Mouse (Mus musculus) mesoderm, embryonic 11.5 days (tissue): Measurements from ENCODE around the gene Fibp.
"Not testable (repeated sequence)": the region's sequence is repeated elsewhere in the genome, so short reads cannot be mapped to it uniquely, and the experiment has no call there.

Source experiments
- DNase-seq: peaks from one replicate; pipeline ENCODE4 v3.0.0-alpha.2; 2012; ENCODE audit warnings: low read depth, low spot score

Fibp gene

GRCm38 (mm10) chr19:5487768-5488550, 27.5 kb downstream of the Fibp start, which contains the start of gene Mus81:
Gene Mus81, minus strand, starts transcription at chr19:5488402.
- DNase-seq, result peak; percentile 94

- peak; percentile 98 for DNase-seq
Observed at GRCm38 (mm10) chr19:5488878-5489571, 28.6 kb downstream of the Fibp start.

- DNase-seq, result not testable (repeated sequence)
Observed at GRCm38 (mm10) chr19:5489721-5490120, 29.3 kb downstream of the Fibp start.

GRCm38 (mm10) chr19:5490313-5490897, 30.0 kb downstream of the Fibp start, which contains the start of gene Cfl1:
Gene Cfl1, plus strand, starts transcription at chr19:5490455.
- DNase-seq, result peak; percentile 96

- peak; percentile 78 for DNase-seq
Observed at GRCm38 (mm10) chr19:5490898-5491708, 30.7 kb downstream of the Fibp start.

GRCm38 (mm10) chr19:5492641-5493040, 32.2 kb downstream of the Fibp start:
- no peak for DNase-seq

- not testable (repeated sequence) for DNase-seq
Observed at GRCm38 (mm10) chr19:5493301-5493721, 32.9 kb downstream of the Fibp start.

- no peak for DNase-seq
Observed at GRCm38 (mm10) chr19:5494314-5494713, 33.9 kb downstream of the Fibp start.

- DNase-seq, result no peak
Observed at GRCm38 (mm10) chr19:5495353-5496051, 35.1 kb downstream of the Fibp start.

- no peak for DNase-seq
Observed at GRCm38 (mm10) chr19:5496052-5496370, 35.6 kb downstream of the Fibp start.

GRCm38 (mm10) chr19:5500330-5500875, 40.0 kb downstream of the Fibp start:
- no peak for DNase-seq

GRCm38 (mm10) chr19:5503687-5504086, 43.3 kb downstream of the Fibp start, which contains the start of gene 1700020D05Rik:
Gene 1700020D05Rik, minus strand, starts transcription at chr19:5503787.
- no peak for DNase-seq

GRCm38 (mm10) chr19:5510031-5511026, 49.9 kb downstream of the Fibp start, which contains the start of gene Snx32:
Gene Snx32, minus strand, starts transcription at chr19:5510538.
- peak; percentile 98 for DNase-seq

GRCm38 (mm10) chr19:5511074-5511632, 50.7 kb downstream of the Fibp start:
- DNase-seq, result no peak

GRCm38 (mm10) chr19:5512091-5513004, 51.9 kb downstream of the Fibp start:
- DNase-seq, result no peak

- DNase-seq, result no peak
Observed at GRCm38 (mm10) chr19:5513005-5513349, 52.6 kb downstream of the Fibp start.
